Mouse (Mus musculus) brain, embryonic 18.5 days (tissue): Measurements from ENCODE around the gene Slc7a6os.

Experiments used
- DNase-seq: peaks from one replicate; pipeline ENCODE4 v3.0.0-alpha.2; 2012; ENCODE audit warnings: low read depth, low spot score

The Slc7a6os gene

GRCm38 (mm10) chr8:106177594-106177993, 33.1 kb downstream of the Slc7a6os start:
- DNase-seq: no peak

GRCm38 (mm10) chr8:106176891-106177290, 33.8 kb downstream of the Slc7a6os start:
- no peak for DNase-seq

GRCm38 (mm10) chr8:106173566-106173965, 37.2 kb downstream of the Slc7a6os start:
- DNase-seq: no peak

DNA sequence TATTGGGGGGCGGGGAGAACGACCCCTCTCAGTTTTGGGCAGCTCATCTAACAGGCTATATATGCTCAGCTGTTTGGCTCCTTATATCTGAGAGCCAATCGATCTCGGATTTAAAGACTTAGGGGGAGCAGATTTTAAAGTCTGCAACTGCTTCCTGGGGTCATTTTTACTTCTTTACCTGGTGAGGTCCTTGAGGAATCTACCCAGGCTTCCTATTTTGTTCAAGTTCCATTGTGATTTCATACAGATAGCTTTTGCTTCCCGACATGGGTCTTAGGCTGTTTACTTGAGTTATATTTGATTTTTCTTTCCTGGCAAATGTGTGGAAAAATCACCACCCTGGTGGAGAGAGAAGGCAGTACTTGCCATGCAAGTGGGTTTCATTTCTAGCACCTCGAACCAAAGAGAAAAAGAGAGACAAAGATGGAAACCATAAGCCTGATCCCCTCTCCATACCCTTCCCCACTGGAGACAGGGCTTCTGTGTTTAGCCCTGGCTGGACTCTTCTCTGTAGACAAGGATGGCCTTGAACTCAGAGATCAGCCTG, 40.7 kb downstream of the Slc7a6os start:
- DNase-seq: no peak

- DNase-seq: no peak
Observed at GRCm38 (mm10) chr8:106169017-106169933, 41.5 kb downstream of the Slc7a6os start.

- no peak for DNase-seq
Observed at GRCm38 (mm10) chr8:106168356-106169016, 42.2 kb downstream of the Slc7a6os start, which contains the start of gene Slc7a6. Gene Slc7a6, plus strand, starts transcription at chr8:106168857.

GRCm38 (mm10) chr8:106165460-106165859, 45.3 kb downstream of the Slc7a6os start:
- no peak for DNase-seq

DNA sequence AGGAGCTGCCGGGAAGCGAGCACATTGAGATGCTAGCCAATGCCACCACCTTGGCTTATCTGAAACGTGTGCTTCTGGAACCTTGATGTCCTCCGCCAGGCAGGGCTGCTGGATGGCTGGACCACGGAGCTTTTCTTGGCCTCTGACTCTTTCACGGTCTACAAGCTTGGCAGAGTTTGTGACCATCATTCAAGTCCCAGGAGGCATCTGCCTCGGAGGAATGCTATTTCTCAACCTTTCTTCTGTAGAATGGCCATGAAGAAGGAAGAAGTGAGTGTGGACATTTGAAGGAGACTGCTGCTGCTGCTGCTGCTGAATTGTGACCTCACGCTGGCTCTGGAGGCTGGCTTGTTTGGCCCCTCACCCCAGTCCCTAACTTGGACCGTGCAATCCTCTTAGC, 47.5 kb downstream of the Slc7a6os start:
- no peak for DNase-seq

DNA sequence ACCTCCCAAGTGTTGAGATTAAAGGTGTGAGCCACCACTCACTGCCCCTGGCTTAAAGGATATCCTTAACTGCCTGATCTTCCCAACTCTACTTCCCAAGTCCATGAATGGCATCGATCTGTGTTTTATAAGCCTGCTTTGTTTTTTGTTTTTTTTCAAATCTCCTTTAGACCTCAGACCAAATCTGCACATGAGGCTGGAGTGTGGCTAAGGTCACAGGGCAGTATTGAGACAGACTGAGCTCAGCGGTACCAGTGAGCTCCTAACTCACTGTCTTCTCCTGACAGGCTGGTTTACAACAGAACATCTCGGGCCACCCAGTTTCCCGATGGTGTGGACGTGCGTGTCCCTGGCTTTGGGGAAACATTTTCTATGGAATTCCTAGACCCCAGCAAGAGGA, 50.9 kb downstream of the Slc7a6os start:
- DNase-seq: no peak

DNA sequence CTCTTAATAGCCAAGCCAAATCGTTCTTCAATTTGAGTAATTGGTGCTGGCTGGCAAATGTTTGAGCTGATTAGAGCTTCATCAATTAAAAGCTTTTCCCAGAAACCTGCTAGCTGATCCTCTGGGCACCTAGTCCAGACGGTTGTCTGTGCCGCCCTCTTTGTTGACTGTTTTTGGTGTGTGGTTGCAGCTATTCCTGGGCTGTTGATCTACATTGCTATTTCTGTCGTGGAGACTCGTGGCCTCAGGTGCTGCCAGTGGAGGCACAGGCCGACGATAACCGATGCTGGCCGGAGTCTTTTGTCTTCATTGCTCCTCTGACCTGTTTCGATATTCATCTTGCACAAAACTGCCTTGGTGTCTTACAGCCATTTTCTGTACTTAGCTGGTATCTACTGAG, 52.4 kb downstream of the Slc7a6os start:
- no peak for DNase-seq

GRCm38 (mm10) chr8:106157419-106157818, 53.3 kb downstream of the Slc7a6os start:
- no peak for DNase-seq

- no peak for DNase-seq
Observed at GRCm38 (mm10) chr8:106152876-106153275, 57.9 kb downstream of the Slc7a6os start.

DNA sequence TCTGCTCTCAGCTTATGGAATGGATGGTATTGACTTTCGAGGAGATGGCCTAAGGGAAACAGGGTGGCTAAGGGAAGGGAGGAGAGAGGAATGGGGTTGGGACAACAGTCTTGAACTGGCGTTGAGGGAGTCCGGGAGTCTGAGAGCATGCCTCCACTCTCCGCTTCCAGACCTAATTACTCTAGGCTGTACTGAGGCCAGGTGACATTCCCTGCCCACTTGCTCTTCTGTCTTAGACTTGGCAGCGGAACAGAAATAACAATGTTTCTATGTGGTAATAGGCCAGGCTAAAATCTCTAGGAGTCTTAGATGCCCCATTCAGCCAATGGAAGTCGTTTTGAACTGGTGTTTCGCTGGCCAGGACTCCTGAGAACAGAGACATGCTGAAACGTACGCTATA, 59.7 kb downstream of the Slc7a6os start:
- no peak for DNase-seq
